Mouse (Mus musculus) urinary bladder, adult 2 months (tissue): ENCODE measurements around the gene Oxa1l. TPM values are rescaled to one million over a fixed set of nuclear protein-coding genes. Genes with fewer than 3 reads are reported as not detected.

Experiments used
- DNase-seq: peaks from one replicate; pipeline ENCODE4 v3.0.0; 2022; ENCODE audit warnings: low spot score
- polyA plus RNA-seq: library from polyadenylated mRNA; depleted of rRNA; stranded (reverse); fragments of >200 nt; gene quantifications from 2 replicates; pipeline ENCODE4 v1.2.3, GENCODE M21; 2012

The Oxa1l gene
- polyA plus RNA-seq, 1 experiment: 61.4 TPM

DNA sequence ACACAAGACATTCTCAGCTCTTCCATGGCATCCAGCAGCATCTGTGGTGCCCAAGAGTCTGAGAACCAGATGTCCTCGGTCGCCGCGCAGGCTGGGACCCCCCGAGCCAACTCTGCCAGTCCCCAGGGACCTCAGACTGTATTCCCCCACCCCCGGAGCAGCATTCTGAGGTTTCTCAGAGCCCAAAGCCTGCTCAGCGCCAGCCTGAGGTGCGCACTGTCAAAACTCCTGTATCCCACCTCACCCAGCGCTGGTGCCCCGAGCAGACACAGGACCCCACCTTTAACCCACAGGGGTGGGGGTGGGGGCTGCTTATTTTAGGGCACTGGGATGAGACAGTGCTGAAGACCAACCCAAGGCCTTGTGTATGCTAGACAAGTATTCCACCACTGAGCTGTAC is 10.8 kb downstream of the Oxa1l start:
- no peak for DNase-seq

DNA sequence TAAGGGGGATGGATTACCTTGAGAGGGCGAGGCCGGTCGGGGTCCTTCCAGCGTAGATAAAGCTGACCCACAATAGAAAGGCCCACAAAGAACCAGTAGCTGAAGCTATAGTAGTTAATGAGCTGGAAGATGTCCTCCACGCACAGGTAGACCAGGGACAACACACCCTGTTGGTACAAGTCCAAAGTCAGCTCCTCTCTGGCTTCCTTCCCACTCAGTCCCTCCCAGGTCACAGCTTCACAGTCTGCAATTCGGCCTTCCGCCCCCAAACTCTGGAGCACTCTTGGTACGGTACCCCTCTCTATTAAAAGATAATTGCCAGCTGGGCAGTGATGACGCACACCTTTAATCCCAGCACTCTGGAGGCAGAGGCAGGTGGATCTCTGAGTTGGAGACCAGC is 12.3 kb downstream of the Oxa1l start:
- no peak for DNase-seq

DNA sequence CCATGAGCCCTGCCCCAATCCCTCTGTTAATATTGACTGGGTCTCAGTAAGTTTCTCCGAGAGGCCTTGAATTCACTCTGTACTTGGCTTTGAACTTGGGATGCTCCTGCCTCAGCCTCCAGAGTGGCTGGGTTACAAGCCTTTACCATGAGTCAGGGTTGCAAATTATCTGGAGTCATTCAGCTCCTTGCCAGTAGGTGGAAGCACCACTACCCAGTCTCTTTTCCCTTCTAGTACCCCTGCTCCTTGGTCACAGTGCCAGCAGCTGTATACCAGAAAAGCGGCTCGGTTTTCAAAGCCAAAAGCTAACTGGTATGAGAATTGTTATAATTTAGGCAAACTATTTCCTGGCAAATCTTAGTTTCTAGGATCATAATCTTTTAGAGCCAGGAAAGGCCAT is 15.3 kb downstream of the Oxa1l start:
- DNase-seq: no peak

DNA sequence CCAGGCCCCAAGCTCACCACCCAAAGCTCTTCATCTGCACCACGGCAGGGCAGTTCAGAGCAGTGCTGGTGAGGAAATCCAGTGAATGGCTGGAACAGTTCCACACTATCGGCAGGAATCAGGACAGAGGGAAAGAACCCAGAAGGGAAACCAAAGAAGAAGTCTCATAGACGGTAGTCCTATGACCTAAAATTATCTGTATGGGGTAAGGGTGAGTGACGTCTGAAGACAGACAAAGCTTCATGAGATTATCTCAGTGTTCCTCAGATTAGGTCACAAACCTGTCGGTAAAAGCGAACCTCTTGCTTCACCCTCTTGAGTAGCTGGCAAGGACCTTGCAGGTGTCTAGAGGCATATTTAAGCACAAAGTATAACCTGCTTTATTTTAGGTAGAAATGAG is 16.5 kb downstream of the Oxa1l start:
- DNase-seq: no peak

DNA sequence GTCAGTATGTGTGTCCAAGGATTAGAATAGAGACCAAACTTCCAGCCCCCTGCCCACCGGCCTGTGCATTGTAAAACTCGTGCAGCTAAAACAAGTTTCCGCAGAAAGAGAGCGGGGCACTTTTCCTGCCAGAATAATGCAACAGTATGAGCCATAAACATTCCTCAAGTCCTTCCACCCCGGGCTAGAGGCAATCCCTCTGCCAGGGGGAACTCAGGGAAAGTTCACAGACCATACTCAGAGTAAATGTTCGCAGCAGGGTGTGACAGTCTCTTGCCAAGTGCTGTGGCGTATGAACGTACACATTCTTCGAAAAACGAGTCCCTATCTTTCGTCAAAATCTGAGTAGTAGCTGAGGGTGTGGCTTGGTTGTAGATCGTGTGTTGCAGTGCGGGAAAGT is 18.9 kb downstream of the Oxa1l start:
- no peak for DNase-seq

DNA sequence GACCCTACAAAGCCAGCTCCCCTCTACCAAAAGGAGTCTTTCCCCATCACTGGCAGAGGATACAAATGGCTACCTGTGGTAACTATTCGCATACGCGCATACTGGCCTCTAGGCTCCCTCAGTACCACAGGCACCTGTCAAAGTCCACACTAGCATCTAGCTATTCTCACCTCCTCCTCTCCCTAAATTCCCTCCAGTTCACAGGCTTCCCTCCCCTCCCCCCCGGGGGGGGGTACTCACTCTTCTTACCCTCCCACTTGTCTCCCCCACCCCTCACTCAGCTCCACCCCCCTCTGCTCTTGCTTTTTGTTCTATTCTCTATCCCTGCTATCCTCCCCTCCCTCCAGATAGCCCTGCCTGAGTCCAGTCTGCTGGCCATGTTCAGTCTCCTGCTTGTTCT is 20.0 kb downstream of the Oxa1l start:
- no peak for DNase-seq

DNA sequence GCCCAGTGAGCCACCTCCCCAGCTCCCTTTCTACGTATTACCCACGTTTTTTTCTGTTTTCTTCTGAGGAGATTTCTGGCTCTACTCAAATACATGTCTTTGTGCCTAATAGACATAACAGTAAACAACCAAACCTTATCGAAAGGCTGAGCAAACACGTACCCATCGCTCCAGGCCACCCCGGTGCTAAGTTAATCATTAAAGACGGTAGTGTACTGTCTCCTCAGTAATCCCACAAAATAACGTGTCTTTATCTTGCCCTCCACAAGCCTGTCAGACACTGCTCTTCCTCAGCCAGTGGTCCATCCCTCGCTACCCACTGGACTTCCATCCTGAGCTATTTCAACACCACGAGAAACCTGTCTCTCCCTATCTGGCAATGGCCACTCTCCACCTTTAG is 21.2 kb downstream of the Oxa1l start:
- no peak for DNase-seq

DNA sequence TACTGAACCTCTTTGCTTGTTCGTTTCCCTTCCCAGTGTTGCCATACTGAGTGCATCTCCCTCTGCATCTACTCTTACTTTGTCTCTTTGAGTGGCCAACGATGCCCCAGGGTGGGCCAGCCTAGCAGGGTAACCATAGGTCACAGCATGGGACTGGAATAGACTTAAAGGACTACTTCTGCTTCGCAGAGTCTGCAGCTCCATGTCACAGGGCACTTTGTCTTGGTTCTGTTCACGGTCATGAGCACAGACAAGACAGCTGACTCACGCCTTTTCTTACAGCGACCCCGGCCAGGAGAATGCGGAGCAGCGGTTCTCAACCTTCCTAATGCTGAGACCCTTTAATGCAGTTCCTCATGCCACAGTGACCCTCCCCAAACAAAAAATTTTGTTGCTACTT is 22.0 kb downstream of the Oxa1l start:
- no peak for DNase-seq

DNA sequence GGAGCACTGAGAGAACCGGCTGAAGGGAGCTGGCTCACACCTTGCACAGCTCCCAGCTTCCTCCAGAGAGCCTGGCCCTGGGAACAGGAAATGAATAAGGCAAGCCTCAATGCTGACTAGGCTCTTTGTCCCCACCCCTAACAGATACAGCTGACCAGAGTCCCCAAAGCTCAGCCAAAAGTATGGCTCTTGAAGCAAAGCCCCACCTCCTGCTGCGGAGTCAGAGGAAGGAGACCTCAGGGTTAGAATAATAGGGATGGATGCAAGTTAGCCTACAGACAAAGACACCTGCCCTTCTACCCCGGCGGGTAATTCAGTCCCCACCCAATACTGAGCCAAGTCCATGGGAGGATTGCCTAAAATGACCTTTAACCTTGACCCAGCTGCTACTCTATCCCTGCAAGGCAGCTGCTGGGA is 22.7 kb downstream of the Oxa1l start:
- no peak for DNase-seq

DNA sequence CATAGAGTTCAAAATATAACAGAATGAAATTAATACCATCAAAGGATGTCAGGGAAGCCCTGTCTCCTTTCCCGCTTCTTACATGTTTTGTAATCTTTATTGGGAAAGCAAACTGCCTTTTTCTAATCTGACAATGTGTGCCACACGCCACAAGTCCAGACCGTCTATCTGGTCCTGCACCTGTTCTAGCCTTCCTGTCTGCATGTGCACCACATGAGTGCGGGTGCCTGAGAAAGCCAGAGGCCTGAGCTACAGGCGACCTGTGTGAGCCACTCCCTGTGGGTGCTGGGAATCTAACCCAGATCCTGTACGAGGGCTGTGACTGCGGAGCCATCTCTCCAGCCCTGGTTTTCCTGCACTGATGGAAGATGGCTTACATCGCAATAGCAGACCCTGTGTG is 23.8 kb downstream of the Oxa1l start:
- no peak for DNase-seq

DNA sequence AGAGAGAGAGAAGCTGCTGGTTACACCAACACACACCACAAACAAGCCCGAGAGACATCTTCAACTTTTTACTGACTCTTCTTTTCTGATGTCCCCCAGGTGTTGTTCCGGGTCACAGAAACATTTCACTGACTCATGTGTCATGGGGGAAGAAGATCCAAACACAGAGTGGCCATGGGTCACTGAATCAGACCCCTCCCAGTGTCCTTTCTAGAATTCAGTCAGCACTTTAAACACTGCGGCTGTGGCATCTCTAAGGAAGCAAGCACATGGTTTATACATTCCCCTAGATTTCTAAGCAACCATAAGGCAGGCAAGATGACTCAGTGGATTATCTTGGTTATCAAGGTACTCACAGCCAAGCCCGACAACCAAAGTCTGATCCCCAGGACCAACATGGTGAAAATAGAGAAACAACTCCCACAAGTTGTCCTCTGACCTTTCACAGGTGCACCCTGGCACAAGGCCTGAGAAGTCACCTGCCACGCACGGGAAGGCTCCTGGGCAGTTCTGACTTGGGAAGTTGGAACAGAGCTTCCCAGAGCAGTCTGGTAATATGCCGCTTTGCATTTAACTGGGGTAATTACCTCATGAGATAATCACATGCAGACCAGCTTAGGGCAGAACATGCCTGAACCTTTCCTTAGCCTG is 25.5 kb downstream of the Oxa1l start:
- no peak for DNase-seq

DNA sequence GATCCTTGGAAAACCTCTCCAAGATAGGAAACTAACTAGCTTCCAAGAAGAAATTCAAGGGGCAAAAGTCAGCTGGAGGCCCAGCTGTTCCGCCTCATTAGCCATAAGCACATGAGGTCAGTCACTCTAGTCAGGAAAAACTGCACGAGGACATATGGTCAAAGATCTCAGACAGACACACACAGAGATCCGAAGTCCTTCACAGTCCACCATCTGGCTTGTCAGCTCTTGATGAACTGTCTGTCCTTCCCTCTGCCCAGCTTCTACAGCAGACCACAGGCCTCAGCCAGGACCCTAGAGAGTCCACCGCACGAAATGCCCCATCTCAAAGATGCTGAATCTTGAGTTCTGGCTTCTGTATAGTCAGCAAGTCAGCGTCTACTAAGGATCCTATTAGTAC is 26.9 kb downstream of the Oxa1l start:
- no peak for DNase-seq

DNA sequence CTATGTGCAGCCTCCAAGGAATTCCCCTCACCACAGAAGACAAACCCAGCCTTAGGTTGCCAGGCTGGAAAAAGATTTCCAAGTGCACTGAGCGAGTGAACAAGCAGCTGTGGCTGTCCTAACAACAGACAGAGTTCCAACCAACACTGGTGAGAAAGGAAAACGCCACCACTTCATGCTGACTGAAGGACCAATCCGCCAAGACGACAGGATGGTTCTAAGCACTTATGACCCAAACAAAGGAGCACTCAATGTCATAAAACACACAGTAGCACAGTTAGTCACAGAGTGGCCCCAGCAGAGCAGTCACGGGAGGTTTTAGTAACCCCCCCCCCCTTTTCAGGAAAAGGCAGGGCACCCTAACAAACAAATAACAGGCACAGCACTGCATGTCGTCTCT is 30.2 kb downstream of the Oxa1l start:
- no peak for DNase-seq

DNA sequence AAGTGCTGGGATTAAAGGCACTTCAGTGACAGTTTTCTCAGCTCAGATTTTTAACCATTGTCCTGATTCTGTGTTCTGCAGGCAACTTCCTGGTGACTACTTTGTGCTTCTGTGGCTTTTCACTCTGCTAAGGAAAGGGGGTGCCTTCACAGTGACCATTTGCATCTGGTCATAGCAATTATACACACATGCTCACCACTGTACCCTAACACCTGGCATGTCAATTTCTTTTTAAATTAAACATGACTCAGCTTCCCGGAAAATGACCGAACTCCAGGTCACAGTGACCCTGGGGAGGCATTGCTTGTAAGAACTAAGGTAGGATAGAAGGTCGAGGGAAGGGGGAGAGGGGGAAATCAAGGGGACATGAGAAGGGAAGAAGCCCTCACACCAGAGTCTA is 33.2 kb downstream of the Oxa1l start:
- no peak for DNase-seq

DNA sequence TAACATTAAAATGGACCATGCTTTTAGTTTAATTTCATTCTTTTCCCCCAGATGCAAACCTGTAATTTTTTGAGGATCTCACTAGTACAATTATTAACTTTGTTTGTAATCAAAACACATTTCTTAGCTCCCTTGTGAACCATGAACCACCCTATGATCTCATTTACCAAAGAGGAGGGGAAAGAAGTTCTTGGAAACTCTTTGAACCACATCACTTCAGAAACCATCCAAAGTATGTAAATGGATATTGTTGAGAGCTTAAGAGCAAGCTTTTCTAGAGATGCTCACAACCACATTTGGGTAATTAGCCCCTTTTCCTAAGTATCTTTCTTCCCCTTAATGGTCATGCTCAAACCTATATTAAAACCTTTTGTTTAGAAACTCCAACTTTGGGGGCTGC is 33.7 kb downstream of the Oxa1l start:
- no peak for DNase-seq

DNA sequence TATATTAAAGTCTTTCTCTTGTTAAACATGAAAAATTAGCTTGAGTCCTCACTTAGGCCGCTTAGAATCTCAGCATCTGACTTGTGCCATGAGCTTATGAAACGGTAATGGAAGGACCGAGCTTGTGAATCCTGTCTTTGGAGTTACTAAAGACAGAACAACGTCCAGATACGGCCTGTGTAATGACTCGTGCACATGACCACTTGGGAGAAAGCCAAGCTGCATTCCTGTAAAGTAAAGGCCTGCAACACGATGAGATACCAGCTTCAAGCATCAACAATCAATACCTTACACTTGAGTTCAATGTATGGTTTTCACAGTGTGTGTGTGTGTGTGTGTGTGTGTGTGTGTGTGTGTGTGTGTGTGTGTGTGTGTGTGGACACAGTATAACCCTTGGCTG is 36.1 kb downstream of the Oxa1l start:
- no peak for DNase-seq

DNA sequence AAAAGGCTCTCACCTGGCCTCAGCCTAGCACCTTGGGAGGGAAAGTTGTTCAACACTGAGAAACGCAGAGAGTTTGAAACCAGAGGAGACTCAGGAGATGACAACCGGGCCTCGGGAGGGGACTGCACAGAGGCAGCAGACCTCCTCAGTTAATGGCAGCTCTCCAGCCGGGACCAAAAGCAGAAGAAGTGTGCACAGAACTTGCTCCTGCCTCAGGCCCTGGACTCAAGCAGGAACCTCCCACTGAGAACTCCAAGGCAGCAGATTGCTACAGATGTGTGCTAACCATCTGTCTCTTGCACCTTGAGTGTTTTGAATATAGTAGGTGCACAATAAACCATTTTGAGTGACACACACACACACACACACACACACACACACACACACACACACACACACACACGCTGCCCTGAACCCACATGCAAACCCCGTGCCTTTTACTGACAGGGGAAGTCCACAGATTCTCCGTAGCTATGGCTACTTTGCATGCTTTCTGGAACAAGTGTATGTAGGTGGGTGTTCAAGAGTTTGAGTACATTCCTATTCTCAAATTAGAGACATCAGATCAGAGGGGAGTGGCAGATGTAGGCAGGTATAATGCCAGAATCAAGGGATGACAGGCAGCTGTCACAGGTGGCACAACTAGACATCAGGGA is 37.4 kb downstream of the Oxa1l start:
- no peak for DNase-seq

DNA sequence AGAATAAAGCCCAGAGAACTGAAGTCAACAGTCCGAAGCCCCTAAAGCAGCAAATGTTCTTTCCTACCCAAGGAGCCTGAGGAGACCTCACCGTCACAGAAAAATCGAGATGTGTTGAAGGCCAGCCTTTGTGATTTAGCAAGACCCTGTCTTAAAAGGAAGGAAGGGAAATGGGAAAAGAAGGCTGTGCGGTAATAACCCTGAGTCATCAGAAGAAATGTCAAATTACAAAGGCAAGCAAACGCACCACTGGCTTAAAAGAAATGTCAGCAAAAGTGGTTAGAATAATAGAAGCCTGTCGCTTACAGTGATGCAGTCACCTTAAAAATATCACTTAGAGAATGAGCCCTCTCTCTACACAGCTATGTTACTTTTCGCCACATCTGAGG is 37.9 kb downstream of the Oxa1l start:
- DNase-seq: no peak

DNA sequence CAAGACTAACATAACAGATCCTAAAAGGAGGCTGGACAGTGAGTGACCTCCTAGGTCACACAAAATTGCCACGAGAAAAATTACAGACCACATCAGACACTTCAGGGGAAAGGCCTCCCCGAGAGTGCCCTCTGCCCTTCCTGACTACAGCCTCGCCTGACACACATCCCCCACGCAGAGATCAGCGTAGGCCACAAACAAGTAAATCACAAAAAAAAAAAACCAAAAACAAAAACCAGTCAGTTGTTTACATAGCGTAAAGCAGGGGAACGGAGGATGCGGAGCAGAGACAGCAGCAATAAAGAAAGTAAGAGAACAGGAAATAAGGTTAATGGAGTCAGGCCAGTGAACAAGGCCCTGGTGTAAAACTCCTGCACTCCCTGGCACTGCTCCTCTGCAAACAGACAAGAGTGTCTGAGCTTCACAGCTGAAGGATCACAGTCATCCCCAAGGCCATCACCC is 38.3 kb downstream of the Oxa1l start:
- DNase-seq: no peak

DNA sequence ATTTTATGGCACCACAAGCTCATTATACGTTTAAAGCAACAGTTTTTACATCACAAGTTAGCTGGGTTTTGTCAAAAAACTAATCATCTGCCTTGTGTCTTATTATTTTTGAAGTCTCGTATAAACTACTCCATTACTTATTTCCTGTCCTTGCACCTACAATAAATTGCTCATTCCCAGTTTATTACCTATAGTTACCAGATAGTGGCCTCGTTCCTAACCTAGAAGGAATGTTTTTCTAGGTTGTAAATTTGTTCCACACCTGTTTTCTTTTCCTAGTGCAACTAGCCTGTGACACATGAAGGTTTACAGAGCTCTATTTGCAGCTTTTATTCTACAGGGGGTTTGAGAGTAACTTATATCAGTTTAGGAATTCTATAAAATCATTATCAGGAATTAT is 41.1 kb downstream of the Oxa1l start:
- no peak for DNase-seq

DNA sequence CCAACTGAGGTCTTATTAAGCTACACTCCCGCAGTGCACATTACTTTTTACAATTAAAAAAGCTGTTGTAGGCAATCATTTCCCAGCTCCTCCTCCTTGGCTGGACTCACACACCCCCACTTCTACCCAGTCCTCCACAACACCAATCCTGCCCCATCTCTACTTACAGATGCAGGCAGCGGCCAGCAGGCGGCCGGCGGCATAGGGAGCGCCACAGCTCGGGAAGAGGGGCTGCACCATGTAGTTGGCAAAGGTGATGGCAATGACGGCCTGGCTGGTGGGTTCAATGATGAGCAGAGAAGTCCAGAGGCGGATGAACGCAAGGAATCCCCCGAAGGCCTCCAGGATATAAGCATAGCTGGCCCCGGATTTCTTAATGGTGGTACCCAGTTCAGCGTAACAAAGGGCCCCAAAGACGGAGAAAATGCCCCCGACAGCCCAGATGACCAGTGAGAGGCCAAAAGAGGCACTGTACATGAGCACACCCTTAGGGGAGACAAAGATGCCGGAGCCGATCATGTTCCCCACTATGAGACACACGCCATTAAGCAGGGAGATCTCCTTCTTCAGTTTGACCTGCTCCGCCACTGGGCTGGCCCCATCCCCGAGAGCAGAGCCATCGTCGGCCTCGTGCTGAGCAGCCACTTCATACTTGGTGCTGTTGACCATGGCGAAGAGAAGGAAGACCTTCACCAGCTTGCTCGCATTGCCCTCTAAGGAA is 47.9 kb downstream of the Oxa1l start:
- no peak for DNase-seq

DNA sequence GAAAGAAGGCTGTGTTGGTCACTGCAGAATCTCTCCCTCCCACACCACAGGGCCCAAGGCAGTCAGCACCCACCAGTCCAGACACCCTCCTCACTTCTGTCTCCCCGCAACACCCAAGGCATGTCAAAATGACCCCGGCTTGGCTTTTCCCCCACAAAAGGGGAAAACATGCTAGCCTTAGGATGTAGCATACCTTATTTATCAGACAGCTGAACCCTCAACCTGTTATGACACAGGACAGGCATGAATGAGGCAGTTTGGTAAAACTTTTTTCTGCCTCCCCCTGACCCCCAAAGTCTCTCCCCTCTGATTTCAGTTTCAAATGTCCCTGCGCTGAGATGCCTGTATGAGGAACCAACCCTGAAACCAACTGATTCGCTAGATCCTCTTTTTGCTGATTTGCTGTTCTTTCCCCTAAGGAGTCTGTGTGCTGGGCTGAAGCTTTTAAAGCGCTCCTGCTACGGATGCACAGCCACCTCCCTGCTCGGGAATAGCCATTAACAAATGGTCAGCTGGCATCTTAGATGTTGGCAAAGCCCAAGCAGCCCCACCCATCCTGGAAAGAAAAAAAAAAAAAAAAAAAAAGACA is 48.5 kb downstream of the Oxa1l start:
- DNase-seq: no peak
